Mouse (Mus musculus): ENCODE data around the gene 2810021J22Rik.
"Not testable (repeated sequence)": the region's sequence is repeated elsewhere in the genome, so short reads cannot be mapped to it uniquely, and the experiment has no call there.

Gene 2810021J22Rik

GRCm38 (mm10) chr11:58867039-58867953 lies at the start of gene 2810021J22Rik:
2810021J22Rik (plus strand) TSS chr11:58867216.
- peak; percentile 86 for DNase-seq

GRCm38 (mm10) chr11:58828937-58829336 lies 38.1 kb upstream of the 2810021J22Rik start, which contains the start of gene Olfr312:
Olfr312 (plus strand) TSS chr11:58829237.
- DNase-seq: not testable (repeated sequence)

GRCm38 (mm10) chr11:58829764-58830163 lies 37.3 kb upstream of the 2810021J22Rik start:
- DNase-seq: no peak

GRCm38 (mm10) chr11:58832541-58832940 lies 34.5 kb upstream of the 2810021J22Rik start:
- DNase-seq: not testable (repeated sequence)

GRCm38 (mm10) chr11:58838951-58839350 lies 28.1 kb upstream of the 2810021J22Rik start, which contains the start of gene Olfr311:
Olfr311 (plus strand) TSS chr11:58839251.
- DNase-seq: not testable (repeated sequence)

- DNase-seq: peak; percentile 89
These were observed 20.0 kb upstream of the 2810021J22Rik start, which contains the start of gene Gm12258 for GRCm38 (mm10) chr11:58846919-58847461. Gm12258 (plus strand) TSS chr11:58847158.

GRCm38 (mm10) chr11:58847636-58848035 lies 19.4 kb upstream of the 2810021J22Rik start:
- DNase-seq: no peak

GRCm38 (mm10) chr11:58849731-58850130 lies 17.3 kb upstream of the 2810021J22Rik start:
- no peak for DNase-seq

GRCm38 (mm10) chr11:58860744-58861143 lies 6.3 kb upstream of the 2810021J22Rik start:
- no peak for DNase-seq

- DNase-seq: no peak
These were observed 926 bp downstream of the 2810021J22Rik start for GRCm38 (mm10) chr11:58867954-58868330.

GRCm38 (mm10) chr11:58870961-58871360 lies 3.9 kb downstream of the 2810021J22Rik start:
- DNase-seq: no peak

- no peak for DNase-seq
These were observed 16.7 kb downstream of the 2810021J22Rik start for GRCm38 (mm10) chr11:58883756-58884155.

GRCm38 (mm10) chr11:58890511-58890910 lies 23.5 kb downstream of the 2810021J22Rik start:
- DNase-seq: no peak

GRCm38 (mm10) chr11:58894456-58894855 lies 27.4 kb downstream of the 2810021J22Rik start:
- DNase-seq: no peak

GRCm38 (mm10) chr11:58897485-58897884 lies 30.5 kb downstream of the 2810021J22Rik start:
- DNase-seq: peak in 1 of 2 experiments; percentile 47

- DNase-seq: no peak
These were observed 34.1 kb downstream of the 2810021J22Rik start for GRCm38 (mm10) chr11:58901080-58901479.

- DNase-seq: peak; percentile 97 to 98
These were observed 36.7 kb downstream of the 2810021J22Rik start, which contains the start of gene Zfp39 for GRCm38 (mm10) chr11:58903511-58904409. Zfp39 (minus strand) TSS chr11:58904225.

- no peak for DNase-seq
These were observed 37.3 kb downstream of the 2810021J22Rik start for GRCm38 (mm10) chr11:58904410-58904718.

GRCm38 (mm10) chr11:58904838-58905237 lies 37.8 kb downstream of the 2810021J22Rik start:
- DNase-seq: peak; percentile 43 to 52

- DNase-seq: no peak
These were observed 46.8 kb downstream of the 2810021J22Rik start for GRCm38 (mm10) chr11:58913776-58914175.

GRCm38 (mm10) chr11:58914461-58915028 lies 47.5 kb downstream of the 2810021J22Rik start:
- peak in 1 of 2 experiments; percentile 24 for DNase-seq
